Mouse (Mus musculus) CD4-positive helper T cell, adult 2 months (primary cell): Measurements from ENCODE around the gene Sigirr.
A peak's percentile ranks its signal among the peaks of the same experiment; 100 is the strongest.

Source experiments
- DNase-seq: peaks from one replicate; pipeline ENCODE4 v3.0.0-alpha.2; 2012; ENCODE audit warnings: low read depth, missing footprints, low spot score

Gene Sigirr

GRCm38 (mm10) chr7:141099911-141100691 is at the start of gene Sigirr:
Sigirr (minus strand) TSS chr7:141100572.
- DNase-seq = peak; percentile 80

- no peak for DNase-seq
Measured at GRCm38 (mm10) chr7:141148639-141149038, 48.3 kb upstream of the Sigirr start.

- no peak for DNase-seq
Measured at GRCm38 (mm10) chr7:141147044-141147443, 46.7 kb upstream of the Sigirr start.

GRCm38 (mm10) chr7:141146043-141146595 is 45.7 kb upstream of the Sigirr start:
- no peak for DNase-seq

- DNase-seq = no peak
Measured at GRCm38 (mm10) chr7:141145403-141145802, 45.0 kb upstream of the Sigirr start.

- DNase-seq = no peak
Measured at GRCm38 (mm10) chr7:141144650-141145049, 44.3 kb upstream of the Sigirr start.

GRCm38 (mm10) chr7:141143861-141144260 is 43.5 kb upstream of the Sigirr start:
- no peak for DNase-seq

- DNase-seq = peak; percentile 54
Measured at GRCm38 (mm10) chr7:141143112-141143511, 42.7 kb upstream of the Sigirr start.

- no peak for DNase-seq
Measured at GRCm38 (mm10) chr7:141141326-141141725, 41.0 kb upstream of the Sigirr start.

- DNase-seq = no peak
Measured at GRCm38 (mm10) chr7:141131904-141132755, 31.8 kb upstream of the Sigirr start.

- DNase-seq = peak; percentile 91
Measured at GRCm38 (mm10) chr7:141131024-141131820, 30.9 kb upstream of the Sigirr start.

GRCm38 (mm10) chr7:141123517-141123856 is 23.1 kb upstream of the Sigirr start:
- DNase-seq = no peak

- peak; percentile 95 for DNase-seq
Measured at GRCm38 (mm10) chr7:141122689-141123516, 22.5 kb upstream of the Sigirr start.

- DNase-seq = no peak
Measured at GRCm38 (mm10) chr7:141122245-141122644, 21.9 kb upstream of the Sigirr start, which contains the start of gene Ptdss2. Ptdss2 (plus strand) TSS chr7:141122382.

GRCm38 (mm10) chr7:141121051-141121531 is 20.7 kb upstream of the Sigirr start:
- DNase-seq = no peak

- no peak for DNase-seq
Measured at GRCm38 (mm10) chr7:141120605-141121004, 20.2 kb upstream of the Sigirr start.

- no peak for DNase-seq
Measured at GRCm38 (mm10) chr7:141119487-141119886, 19.1 kb upstream of the Sigirr start.

- no peak for DNase-seq
Measured at GRCm38 (mm10) chr7:141117636-141118035, 17.3 kb upstream of the Sigirr start, which contains the start of gene Ano9. Ano9 (minus strand) TSS chr7:141117806.

GRCm38 (mm10) chr7:141115874-141116273 is 15.5 kb upstream of the Sigirr start:
- no peak for DNase-seq

- no peak for DNase-seq
Measured at GRCm38 (mm10) chr7:141103161-141103560, 2.8 kb upstream of the Sigirr start.
